Mouse (Mus musculus) splenic B cell, adult 2 months (primary cell): ENCODE measurements around the gene Chst4.
"Not testable (repeated sequence)": the region's sequence is repeated elsewhere in the genome, so short reads cannot be mapped to it uniquely, and the experiment has no call there.

ENCODE experiments used
- DNase-seq: peaks from one replicate; pipeline ENCODE4 v3.0.0-alpha.2; 2011; ENCODE audit warnings: low read depth, low spot score
- H3K27me3 ChIP-seq: 2 replicates; pipeline ENCODE4 v1.6.1; 2012; ENCODE audit warnings: mild to moderate bottlenecking, low read length, moderate library complexity, mixed read lengths; ENCODE audit not compliant: control insufficient read depth, poor library complexity, insufficient read depth, severe bottlenecking
- H3K36me3 ChIP-seq: 2 replicates; pipeline ENCODE4 v1.6.1; 2012; ENCODE audit warnings: mild to moderate bottlenecking, low read length, moderate library complexity, mixed read lengths; ENCODE audit not compliant: control insufficient read depth, poor library complexity, insufficient read depth, severe bottlenecking

Gene Chst4

GRCm38 (mm10) chr8:110033771-110034170 is 5.8 kb downstream of the Chst4 start:
- not testable (repeated sequence) for H3K36me3 ChIP-seq, DNase-seq, H3K27me3 ChIP-seq

GRCm38 (mm10) chr8:110022768-110023344 is 16.7 kb downstream of the Chst4 start:
- Histone ChIP-seq H3K27me3 (no peaks in the 10 kb centered on the region), H3K36me3 (no peaks in the 10 kb centered on the region)
- DNase-seq, result no peak

GRCm38 (mm10) chr8:110022081-110022480 is 17.5 kb downstream of the Chst4 start:
- Histone ChIP-seq H3K27me3 (no peaks in the 10 kb centered on the region), H3K36me3 (no peaks in the 10 kb centered on the region)
- no peak for DNase-seq

GRCm38 (mm10) chr8:110010868-110011267 is 28.7 kb downstream of the Chst4 start:
- no peaks in the 10 kb centered on the region for H3K27me3 ChIP-seq
- peak; percentile 55 for DNase-seq
- H3K36me3 ChIP-seq, result no peaks in the 10 kb centered on the region

GRCm38 (mm10) chr8:110008995-110009446 is 30.5 kb downstream of the Chst4 start:
- no peak for DNase-seq
- no peaks in the 10 kb centered on the region for H3K27me3 ChIP-seq
- H3K36me3 ChIP-seq, result no peaks in the 10 kb centered on the region

- Histone ChIP-seq H3K36me3 (no peaks in the 10 kb centered on the region), H3K27me3 (no peaks in the 10 kb centered on the region)
- DNase-seq, result no peak
Measured at GRCm38 (mm10) chr8:110008228-110008994, 31.1 kb downstream of the Chst4 start.

GRCm38 (mm10) chr8:110006312-110007023 is 33.1 kb downstream of the Chst4 start:
- Histone ChIP-seq H3K36me3 (no peaks in the 10 kb centered on the region), H3K27me3 (no peaks in the 10 kb centered on the region)
- no peak for DNase-seq

- H3K36me3 ChIP-seq, result no peaks in the 10 kb centered on the region
- DNase-seq, result no peak
- H3K27me3 ChIP-seq, result no peaks in the 10 kb centered on the region
Measured at GRCm38 (mm10) chr8:110004300-110004699, 35.2 kb downstream of the Chst4 start.

- H3K36me3 ChIP-seq, result no peaks in the 10 kb centered on the region
- DNase-seq, result peak; percentile 39
- H3K27me3 ChIP-seq, result no peaks in the 10 kb centered on the region
Measured at GRCm38 (mm10) chr8:110002953-110003352, 36.6 kb downstream of the Chst4 start.

- DNase-seq, result no peak
- no peaks in the 10 kb centered on the region for H3K36me3 ChIP-seq
- no peaks in the 10 kb centered on the region for H3K27me3 ChIP-seq
Measured at GRCm38 (mm10) chr8:109999974-110000373, 39.6 kb downstream of the Chst4 start.

- no peak for DNase-seq
- H3K27me3 ChIP-seq, result no peaks in the 10 kb centered on the region
- no peaks in the 10 kb centered on the region for H3K36me3 ChIP-seq
Measured at GRCm38 (mm10) chr8:109998066-109998465, 41.5 kb downstream of the Chst4 start.

GRCm38 (mm10) chr8:109997381-109997780 is 42.2 kb downstream of the Chst4 start:
- DNase-seq, result no peak
- H3K27me3 ChIP-seq, result no peaks in the 10 kb centered on the region
- no peaks in the 10 kb centered on the region for H3K36me3 ChIP-seq

GRCm38 (mm10) chr8:109992951-109993350 is 46.6 kb downstream of the Chst4 start:
- H3K27me3 ChIP-seq, result no peaks in the 10 kb centered on the region
- no peak for DNase-seq
- H3K36me3 ChIP-seq, result no peaks in the 10 kb centered on the region

GRCm38 (mm10) chr8:109992166-109992565 is 47.4 kb downstream of the Chst4 start:
- no peaks in the 10 kb centered on the region for H3K36me3 ChIP-seq
- DNase-seq, result no peak
- no peaks in the 10 kb centered on the region for H3K27me3 ChIP-seq

- no peak for DNase-seq
- no peaks in the 10 kb centered on the region for H3K36me3 ChIP-seq
- H3K27me3 ChIP-seq, result no peaks in the 10 kb centered on the region
Measured at GRCm38 (mm10) chr8:109990224-109990623, 49.3 kb downstream of the Chst4 start, which contains the start of gene Tat. Gene Tat (plus strand): TSS chr8:109990437.
